Mouse (Mus musculus): Measurements from ENCODE around the gene Tbc1d2.
"Not testable (repeated sequence)": the region's sequence is repeated elsewhere in the genome, so short reads cannot be mapped to it uniquely, and the experiment has no call there.

Tbc1d2 gene

GRCm38 (mm10) chr4:46600473-46601257 lies 49.3 kb downstream of the Tbc1d2 start:
- DNase-seq = no peak

GRCm38 (mm10) chr4:46599609-46600008 lies 50.4 kb downstream of the Tbc1d2 start:
- DNase-seq = not testable (repeated sequence)

GRCm38 (mm10) chr4:46598981-46599380 lies 51.0 kb downstream of the Tbc1d2 start:
- DNase-seq = no peak

GRCm38 (mm10) chr4:46598111-46598510 lies 51.9 kb downstream of the Tbc1d2 start:
- DNase-seq = no peak

DNA sequence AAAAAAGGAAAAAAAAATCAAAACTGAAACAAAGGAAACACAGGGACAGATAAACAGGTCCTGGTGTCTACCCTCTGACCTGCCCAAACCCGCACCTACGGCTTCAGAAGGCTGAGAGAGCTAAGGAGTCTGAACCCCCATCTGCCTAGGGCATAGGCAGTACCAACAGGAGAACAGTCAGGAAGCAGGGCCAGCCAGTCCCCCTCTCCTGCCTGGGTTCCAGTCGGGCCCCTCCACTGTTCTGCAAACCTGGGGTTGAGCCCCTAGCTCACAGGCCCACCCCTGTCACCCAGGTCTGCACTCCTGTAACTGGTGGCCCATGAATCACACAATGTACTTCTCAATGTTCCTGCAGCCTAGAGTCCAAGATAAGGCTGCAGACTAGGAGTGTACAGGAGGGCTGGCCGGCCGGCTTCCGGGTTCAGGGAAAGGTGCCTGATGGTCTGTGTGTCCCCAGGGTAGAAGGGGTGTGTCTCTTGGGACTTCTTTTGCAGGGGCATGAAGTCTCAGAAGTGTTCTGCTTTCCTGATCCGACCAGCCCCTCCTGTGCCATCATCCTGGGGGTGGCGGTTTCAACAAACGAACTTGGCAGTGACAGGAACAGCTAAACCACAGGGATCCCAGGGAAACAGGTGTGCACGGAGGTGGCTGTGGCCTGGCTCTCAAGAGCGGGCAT lies 52.6 kb downstream of the Tbc1d2 start:
- no peak for DNase-seq

GRCm38 (mm10) chr4:46596398-46596797 lies 53.6 kb downstream of the Tbc1d2 start:
- no peak for DNase-seq

GRCm38 (mm10) chr4:46594131-46594530 lies 55.9 kb downstream of the Tbc1d2 start:
- DNase-seq = no peak

- DNase-seq = no peak
Measured at GRCm38 (mm10) chr4:46593472-46593871, 56.5 kb downstream of the Tbc1d2 start.

- DNase-seq = peak; percentile 67
Measured at GRCm38 (mm10) chr4:46591833-46592520, 58.0 kb downstream of the Tbc1d2 start.

GRCm38 (mm10) chr4:46590810-46591209 lies 59.2 kb downstream of the Tbc1d2 start:
- no peak for DNase-seq

DNA sequence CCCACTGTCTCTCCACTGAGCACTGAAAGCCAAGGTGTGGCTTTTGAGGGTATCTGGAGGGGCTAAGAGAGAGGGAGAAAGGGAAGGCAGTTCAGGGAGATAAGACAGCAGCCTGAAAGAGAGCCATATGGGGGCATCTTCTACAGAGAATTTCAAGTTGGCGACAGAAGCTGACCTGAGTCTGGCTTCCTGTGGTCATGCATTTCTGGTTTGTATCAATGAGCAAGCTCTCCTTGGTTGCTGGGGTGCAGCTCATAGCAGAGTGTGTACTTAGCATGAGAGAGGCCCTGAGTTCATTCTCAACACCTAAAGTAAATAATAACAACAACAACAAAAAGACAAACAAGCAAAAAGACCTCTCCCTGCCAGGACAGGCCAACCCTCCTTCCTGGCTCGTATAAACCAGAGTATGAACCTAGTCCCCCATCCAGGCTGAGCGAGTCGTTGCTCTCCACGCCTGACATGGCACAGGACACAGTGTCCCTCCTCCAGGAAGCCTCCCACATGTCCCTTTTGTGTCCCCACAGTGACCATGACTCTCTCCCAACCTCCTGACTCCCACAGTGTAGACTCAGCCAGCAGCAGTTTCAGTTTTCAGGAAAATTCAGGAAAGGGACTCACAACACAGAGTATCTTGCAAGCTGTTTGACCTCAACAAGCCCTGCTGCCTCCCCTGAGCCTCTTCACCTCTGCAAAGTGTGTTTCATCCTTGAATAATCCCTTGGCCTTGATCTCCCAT lies 59.9 kb downstream of the Tbc1d2 start:
- DNase-seq = no peak

DNA sequence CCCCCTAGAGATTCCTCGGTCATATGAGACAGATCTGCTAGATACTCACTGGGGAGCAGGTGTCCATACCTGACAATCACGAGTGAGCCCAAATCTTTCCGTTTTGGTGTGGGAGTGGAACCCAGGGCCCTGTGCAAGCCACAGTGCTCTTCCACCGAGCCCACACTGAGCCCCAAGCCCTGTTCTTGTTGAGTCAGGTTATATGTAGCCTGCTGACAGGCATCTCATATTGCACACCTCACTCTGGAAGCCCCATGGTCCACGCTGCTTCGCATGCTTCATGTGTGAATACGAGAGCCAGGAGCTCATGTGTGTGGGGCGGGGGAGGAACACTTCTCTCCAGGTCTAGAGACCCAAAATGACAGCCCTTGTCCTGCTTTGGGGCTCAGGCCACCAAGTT lies 60.9 kb downstream of the Tbc1d2 start:
- no peak for DNase-seq

DNA sequence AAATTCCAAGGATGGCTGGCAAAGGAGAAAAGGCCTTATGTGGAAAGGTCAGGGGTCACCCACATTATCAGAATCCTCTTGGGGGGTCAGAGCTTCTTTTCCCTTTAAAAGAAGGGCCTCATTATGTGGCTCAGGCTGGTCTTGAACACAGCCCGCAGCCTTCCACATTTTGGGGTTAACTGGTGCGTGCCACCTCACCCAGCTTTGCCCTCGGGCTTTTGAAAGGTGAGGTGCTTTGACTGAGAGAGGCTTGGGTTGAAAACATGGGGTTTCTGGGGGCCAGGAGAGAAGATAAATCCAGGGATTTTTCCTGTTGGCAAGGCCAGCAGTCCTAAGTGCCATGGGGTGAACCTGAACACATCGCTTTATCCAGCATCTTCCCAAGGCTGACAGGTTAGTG lies 63.5 kb downstream of the Tbc1d2 start:
- no peak for DNase-seq

DNA sequence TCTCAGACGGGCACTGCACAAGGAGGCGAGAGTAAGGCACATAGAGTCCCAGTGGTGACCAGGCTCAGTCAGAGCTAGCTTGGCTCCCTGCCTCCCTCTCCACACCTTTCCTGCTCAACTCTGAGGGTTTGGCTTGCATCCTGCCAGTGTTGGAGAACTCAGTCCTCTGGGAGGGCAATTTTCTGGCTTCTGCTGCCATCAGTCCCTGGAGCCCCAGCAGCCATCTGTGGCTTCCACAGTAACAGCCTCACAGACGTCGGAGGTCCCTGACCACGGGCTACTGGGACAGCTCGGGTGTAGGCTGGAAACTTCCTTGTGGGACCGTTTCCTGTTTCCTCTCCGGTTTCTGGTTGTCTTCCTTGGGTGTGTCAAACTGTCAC lies 64.2 kb downstream of the Tbc1d2 start:
- no peak for DNase-seq

- no peak for DNase-seq
Measured at GRCm38 (mm10) chr4:46585041-46585810, 64.8 kb downstream of the Tbc1d2 start.

- DNase-seq = not testable (repeated sequence)
Measured at GRCm38 (mm10) chr4:46584536-46584935, 65.5 kb downstream of the Tbc1d2 start.

- DNase-seq = not testable (repeated sequence)
Measured at GRCm38 (mm10) chr4:46584084-46584483, 65.9 kb downstream of the Tbc1d2 start.

GRCm38 (mm10) chr4:46582024-46582423 lies 68.0 kb downstream of the Tbc1d2 start:
- not testable (repeated sequence) for DNase-seq

GRCm38 (mm10) chr4:46581577-46581976 lies 68.4 kb downstream of the Tbc1d2 start:
- DNase-seq = not testable (repeated sequence)

- DNase-seq = not testable (repeated sequence)
Measured at GRCm38 (mm10) chr4:46580799-46581243, 69.2 kb downstream of the Tbc1d2 start.

GRCm38 (mm10) chr4:46578796-46579346 lies 71.1 kb downstream of the Tbc1d2 start:
- not testable (repeated sequence) for DNase-seq

GRCm38 (mm10) chr4:46578228-46578627 lies 71.8 kb downstream of the Tbc1d2 start:
- DNase-seq = no peak
